In the genomic region with DNA sequence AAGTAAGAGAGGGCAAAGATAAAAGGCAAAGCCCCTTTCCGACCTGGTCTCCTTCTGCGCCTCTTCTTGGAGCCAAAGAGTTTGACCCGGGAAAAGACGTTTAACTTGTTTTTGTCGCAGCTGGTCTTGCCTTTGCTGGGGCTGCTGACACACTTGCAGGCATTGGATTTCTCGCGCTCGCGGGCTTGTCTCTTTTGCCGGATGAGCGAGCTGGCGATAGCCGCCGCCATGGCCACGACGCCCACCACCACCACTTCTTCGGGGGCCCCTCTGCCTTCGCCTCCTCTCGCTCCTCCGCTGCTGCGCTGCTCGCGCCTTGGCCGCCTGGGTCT, we compare ENCODE assay signal across 8 mouse cellular contexts.
DNase-seq lines count a peak whose midpoint lies in the region; ATAC-seq and TF ChIP-seq lines count a peak whose summit lies in the region.

No protein-coding gene starts in this region.

- H3K79me2 ChIP-seq in heart, adult 2 months (replicated peaks; ENCODE audit: control insufficient read depth, insufficient read depth, low read length): no peaks in the 10 kb centered on the region

- H3K9me3 ChIP-seq in midbrain, embryonic 12.5 days: no peaks in the 10 kb centered on the region

- peak overlapping the region; percentile 36; the same call in 1 of the 2 replicates for H3K4me3 ChIP-seq in heart, adult 2 months
- peak overlapping the region; percentile 59 for H3K4me3 ChIP-seq in midbrain, embryonic 12.5 days

- peak overlapping the region; percentile 68 for H3K4me2 ChIP-seq in midbrain, embryonic 12.5 days (replicated peaks)

- TF ChIP-seq CTCF in heart, adult 2 months (IDR thresholded peaks at IDR 0.05): no peak

- H3K9ac ChIP-seq in heart, adult 2 months (ENCODE audit: low read depth, low read length): no peak overlapping the region
- H3K9ac ChIP-seq in midbrain, embryonic 12.5 days (replicated peaks): peak overlapping the region; percentile 50

- intact Hi-C loops in heart, adult 2 months (cut with DNase I): no loop called here

- H3K36me3 ChIP-seq in heart, adult 2 months (ENCODE audit: control insufficient read depth, insufficient read depth, low read length): no peaks in the 10 kb centered on the region
- no peaks in the 10 kb centered on the region for H3K36me3 ChIP-seq in midbrain, embryonic 12.5 days

- no peak for TF ChIP-seq POLR2A in heart, adult 2 months (IDR thresholded peaks at IDR 0.05; ENCODE audit: insufficient read depth, low read depth, low read length)

- H3K27me3 ChIP-seq in heart, adult 2 months (ENCODE audit: control insufficient read depth, insufficient read depth, low read length): 0 out of 2 replicates have a peak, but pooled peaks cover 2% of the 10 kb centered on the region
- H3K27me3 ChIP-seq in midbrain, embryonic 12.5 days: no peaks in the 10 kb centered on the region; the same call in 1 of the 2 replicates

- no peak for DNase-seq in heart, adult 2 months
- DNase-seq in heart, adult 18-20 months: no peak
- peak; percentile 27 for DNase-seq in thymus, postnatal 14 days
- no peak for DNase-seq in thymus, postnatal 4 days
- DNase-seq in induced T-regulatory cell, adult 2 months (ENCODE audit: low read depth): peak; percentile 14
- DNase-seq in testis, postnatal 10 days (ENCODE audit: low spot score): no peak

- H3K27ac ChIP-seq in heart, adult 2 months: no peak overlapping the region
- H3K27ac ChIP-seq in midbrain, embryonic 12.5 days (replicated peaks): no peak overlapping the region; the same call in 1 of the 2 replicates

- peak; percentile 57; the same call in 1 of the 2 replicates for ATAC-seq in midbrain, embryonic 12.5 days (ENCODE audit: low FRiP score, low read depth)
- ATAC-seq in megakaryocyte-erythroid progenitor cell, adult 5-6 weeks (replicated peaks; ENCODE audit: low FRiP score, low TSS enrichment, poor library complexity, severe bottlenecking): no peak

- H3K4me1 ChIP-seq in heart, adult 2 months (ENCODE audit: control insufficient read depth, insufficient read depth, low read length): no peaks in the 10 kb centered on the region
- no peaks in the 10 kb centered on the region for H3K4me1 ChIP-seq in midbrain, embryonic 12.5 days

- no peak for TF ChIP-seq EP300 in heart, adult 2 months (IDR thresholded peaks at IDR 0.05; ENCODE audit: insufficient read depth, low read depth, low read length)

- WGBS in heart, adult 2 months: 25% methylated on average over 24 of the region's 24 CpGs
- WGBS in midbrain, embryonic 12.5 days: 15% methylated on average over 24 of the region's 24 CpGs

Comparison
In these comparisons a context has a peak if more than half of its experiments do, and no peak if none do; other contexts are left out.
1. DNase-seq: peak in thymus, postnatal 14 days (single experiment) and induced T-regulatory cell, adult 2 months (single experiment); none in heart, adult 2 months (0 of 2), heart, adult 18-20 months (0 of 2), thymus, postnatal 4 days (single experiment) and testis, postnatal 10 days (single experiment).